Mouse (Mus musculus): ENCODE data around the gene Rom1. TPM values are rescaled to one million over a fixed set of nuclear protein-coding genes. Genes with fewer than 3 reads are reported as not detected.

Gene Rom1
- polyA plus RNA-seq, 1 experiment from 2014 or later: 5.2 TPM

GRCm38 (mm10) chr19:8936736-8937135 lies 7.6 kb upstream of the Rom1 start:
- no peaks in the 10 kb centered on the region for H3K27me3 ChIP-seq (ENCODE audit: insufficient read depth, poor library complexity, severe bottlenecking)
- no peaks in the 10 kb centered on the region for H3K9me3 ChIP-seq
- 90% methylated on average over 2 of the region's 2 CpGs for WGBS
- H3K36me3 ChIP-seq: peaks cover 64% of the 10 kb centered on the region
- no peak overlapping the region for H3K4me3 ChIP-seq
- H3K27ac ChIP-seq: no peak overlapping the region
- no peak for DNase-seq (ENCODE audit: low spot score)
- peaks cover 13% of the 10 kb centered on the region for H3K4me1 ChIP-seq

- Histone ChIP-seq H3K4me3 (peak overlapping the region; percentile 82), H3K4me1 (peaks cover 18% of the 10 kb centered on the region), H3K36me3 (peaks cover 60% of the 10 kb centered on the region), H3K9me3 (no peaks in the 10 kb centered on the region), H3K27me3 (ENCODE audit: insufficient read depth, poor library complexity, severe bottlenecking) (no peaks in the 10 kb centered on the region), H3K27ac (peak overlapping the region; percentile 92; the same call in 1 of the 2 replicates)
- 85% methylated on average over 7 of the region's 7 CpGs for WGBS
- no peak for DNase-seq (ENCODE audit: low spot score)
Observed at GRCm38 (mm10) chr19:8930771-8931170, 1.6 kb upstream of the Rom1 start.

GRCm38 (mm10) chr19:8930117-8930516 lies 961 bp upstream of the Rom1 start:
- peaks cover 60% of the 10 kb centered on the region for H3K36me3 ChIP-seq
- peak overlapping the region; percentile 82 for H3K4me3 ChIP-seq
- H3K27ac ChIP-seq: peak overlapping the region; percentile 92
- H3K27me3 ChIP-seq (ENCODE audit: insufficient read depth, poor library complexity, severe bottlenecking): no peaks in the 10 kb centered on the region
- DNase-seq (ENCODE audit: low spot score): no peak
- H3K4me1 ChIP-seq: peaks cover 18% of the 10 kb centered on the region
- no peaks in the 10 kb centered on the region for H3K9me3 ChIP-seq
- 11% methylated on average over 11 of the region's 11 CpGs for WGBS

- Histone ChIP-seq H3K27me3 (ENCODE audit: insufficient read depth, poor library complexity, severe bottlenecking) (no peaks in the 10 kb centered on the region), H3K4me3 (peak overlapping the region; percentile 82), H3K4me1 (peaks cover 18% of the 10 kb centered on the region), H3K9me3 (no peaks in the 10 kb centered on the region), H3K27ac (peak overlapping the region; percentile 92), H3K36me3 (peaks cover 46% of the 10 kb centered on the region)
- WGBS: 16% methylated on average over 16 of the region's 16 CpGs
- no peak for DNase-seq (ENCODE audit: low spot score)
Observed at GRCm38 (mm10) chr19:8928689-8929223, 400 bp downstream of the Rom1 start.

GRCm38 (mm10) chr19:8927891-8928525 lies 1.1 kb downstream of the Rom1 start:
- H3K36me3 ChIP-seq: peaks cover 44% of the 10 kb centered on the region
- no peak overlapping the region for H3K4me3 ChIP-seq
- H3K9me3 ChIP-seq: no peaks in the 10 kb centered on the region
- peak overlapping the region; percentile 92; the same call in 1 of the 2 replicates for H3K27ac ChIP-seq
- no peak for DNase-seq (ENCODE audit: low spot score)
- H3K27me3 ChIP-seq (ENCODE audit: insufficient read depth, poor library complexity, severe bottlenecking): no peaks in the 10 kb centered on the region
- peaks cover 18% of the 10 kb centered on the region for H3K4me1 ChIP-seq
- WGBS: 84% methylated on average over 12 of the region's 12 CpGs

- Histone ChIP-seq H3K4me1 (peaks cover 19% of the 10 kb centered on the region), H3K9me3 (no peaks in the 10 kb centered on the region), H3K27ac (no peak overlapping the region), H3K27me3 (ENCODE audit: insufficient read depth, poor library complexity, severe bottlenecking) (no peaks in the 10 kb centered on the region), H3K4me3 (no peak overlapping the region), H3K36me3 (peaks cover 48% of the 10 kb centered on the region)
- DNase-seq (ENCODE audit: low spot score): no peak
- WGBS: 83% methylated on average over 2 of the region's 2 CpGs
Observed at GRCm38 (mm10) chr19:8926766-8927165, 2.4 kb downstream of the Rom1 start.

- peaks cover 32% of the 10 kb centered on the region for H3K36me3 ChIP-seq
- 80% methylated on average over 9 of the region's 9 CpGs for WGBS
- no peak for DNase-seq (ENCODE audit: low spot score)
- H3K4me1 ChIP-seq: peaks cover 13% of the 10 kb centered on the region
- 0 out of 2 replicates have a peak overlapping the region, but pooled peaks have one; percentile 86 for H3K4me3 ChIP-seq
- no peaks in the 10 kb centered on the region for H3K9me3 ChIP-seq
- H3K27ac ChIP-seq: 0 out of 2 replicates have a peak overlapping the region, but pooled peaks have one; percentile 32
- H3K27me3 ChIP-seq (ENCODE audit: insufficient read depth, poor library complexity, severe bottlenecking): no peaks in the 10 kb centered on the region
Observed at GRCm38 (mm10) chr19:8921741-8922140, 7.4 kb downstream of the Rom1 start.

- H3K4me3 ChIP-seq: peak overlapping the region; percentile 86
- peak overlapping the region; percentile 92 for H3K27ac ChIP-seq
- WGBS: 4% methylated on average over 6 of the region's 6 CpGs
- no peaks in the 10 kb centered on the region for H3K27me3 ChIP-seq (ENCODE audit: insufficient read depth, poor library complexity, severe bottlenecking)
- peaks cover 33% of the 10 kb centered on the region for H3K36me3 ChIP-seq
- H3K4me1 ChIP-seq: peaks cover 13% of the 10 kb centered on the region
- no peak for DNase-seq (ENCODE audit: low spot score)
- no peaks in the 10 kb centered on the region for H3K9me3 ChIP-seq
Observed at GRCm38 (mm10) chr19:8920836-8921291, 8.3 kb downstream of the Rom1 start.

- DNase-seq (ENCODE audit: low spot score): peak; percentile 98
- H3K27ac ChIP-seq: peak within 1 kb of the TSS; percentile 92
- H3K4me3 ChIP-seq: peak within 1 kb of the TSS; percentile 86
- H3K27me3 ChIP-seq (ENCODE audit: insufficient read depth, poor library complexity, severe bottlenecking): no peaks in the 10 kb centered on the region
- peaks cover 33% of the 10 kb centered on the region for H3K36me3 ChIP-seq
- H3K9me3 ChIP-seq: no peaks in the 10 kb centered on the region
- 3% methylated on average over 50 of the region's 50 CpGs for WGBS
- H3K4me1 ChIP-seq: peaks cover 13% of the 10 kb centered on the region
Observed at GRCm38 (mm10) chr19:8920073-8920736, 9.0 kb downstream of the Rom1 start, which contains the start of gene B3gat3. Gene B3gat3, plus strand, starts transcription at chr19:8920374.

GRCm38 (mm10) chr19:8919684-8920072 lies 9.5 kb downstream of the Rom1 start:
- Histone ChIP-seq H3K36me3 (peaks cover 37% of the 10 kb centered on the region), H3K27ac (peak overlapping the region; percentile 92), H3K9me3 (no peaks in the 10 kb centered on the region), H3K4me3 (peak overlapping the region; percentile 86), H3K27me3 (ENCODE audit: insufficient read depth, poor library complexity, severe bottlenecking) (no peaks in the 10 kb centered on the region), H3K4me1 (peaks cover 13% of the 10 kb centered on the region)
- 62% methylated on average over 6 of the region's 6 CpGs for WGBS
- no peak for DNase-seq (ENCODE audit: low spot score)

- no peaks in the 10 kb centered on the region for H3K9me3 ChIP-seq
- H3K36me3 ChIP-seq: peaks cover 44% of the 10 kb centered on the region
- H3K4me3 ChIP-seq: no peak overlapping the region
- H3K27ac ChIP-seq: no peak overlapping the region
- H3K27me3 ChIP-seq (ENCODE audit: insufficient read depth, poor library complexity, severe bottlenecking): no peaks in the 10 kb centered on the region
- WGBS: 87% methylated on average over 3 of the region's 3 CpGs
- DNase-seq (ENCODE audit: low spot score): no peak
- peaks cover 13% of the 10 kb centered on the region for H3K4me1 ChIP-seq
Observed at GRCm38 (mm10) chr19:8919000-8919399, 10.2 kb downstream of the Rom1 start.

- H3K27ac ChIP-seq: no peak overlapping the region
- no peak for DNase-seq (ENCODE audit: low spot score)
- H3K27me3 ChIP-seq (ENCODE audit: insufficient read depth, poor library complexity, severe bottlenecking): no peaks in the 10 kb centered on the region
- no peak overlapping the region for H3K4me3 ChIP-seq
- peaks cover 81% of the 10 kb centered on the region for H3K36me3 ChIP-seq
- 91% methylated on average over 3 of the region's 3 CpGs for WGBS
- no peaks in the 10 kb centered on the region for H3K9me3 ChIP-seq
- no peaks in the 10 kb centered on the region for H3K4me1 ChIP-seq
Observed at GRCm38 (mm10) chr19:8914212-8914611, 14.9 kb downstream of the Rom1 start.

- Histone ChIP-seq H3K4me1 (no peaks in the 10 kb centered on the region), H3K27me3 (ENCODE audit: insufficient read depth, poor library complexity, severe bottlenecking) (no peaks in the 10 kb centered on the region), H3K9me3 (no peaks in the 10 kb centered on the region), H3K36me3 (peaks cover 100% of the 10 kb centered on the region), H3K27ac (no peak overlapping the region), H3K4me3 (no peak overlapping the region)
- 91% methylated on average over 5 of the region's 5 CpGs for WGBS
- DNase-seq (ENCODE audit: low spot score): no peak
Observed at GRCm38 (mm10) chr19:8911810-8912209, 17.3 kb downstream of the Rom1 start.

Measured in heart, embryonic 10.5 days (tissue).